Mouse (Mus musculus) midbrain, embryonic 11.5 days (tissue): ENCODE results near the gene Ncbp3. TPM values are rescaled to one million over a fixed set of nuclear protein-coding genes. Genes with fewer than 3 reads are reported as not detected.

Source experiments
- ATAC-seq: fragments of 200-750 bp; cut with Nextera tagmentation; 2 replicates; pipeline ENCODE4 v1.8.0; 2017; ENCODE audit warnings: moderate TSS enrichment, moderate library complexity; ENCODE audit not compliant: low FRiP score
- DNase-seq: peaks from one replicate; pipeline ENCODE4 v3.0.0; 2015; ENCODE audit warnings: low spot score; ENCODE audit errors: missing footprints
- H3K27ac ChIP-seq: fragments of 300-500 bp; sonication (generic); 2 replicates; pipeline ENCODE4 v1.5.1; 2014; ENCODE audit warnings: low read depth, low read length
- H3K27me3 ChIP-seq: fragments of 300-500 bp; sonication (generic); 2 replicates; pipeline ENCODE4 v1.6.1; 2014; ENCODE audit warnings: mild to moderate bottlenecking, low read length, moderate library complexity, mixed read lengths; ENCODE audit not compliant: control insufficient read depth, insufficient read depth
- H3K36me3 ChIP-seq: fragments of 300-500 bp; sonication (generic); 2 replicates; pipeline ENCODE4 v1.6.1; 2014; ENCODE audit warnings: mild to moderate bottlenecking, low read length, moderate library complexity, mixed read lengths; ENCODE audit not compliant: control insufficient read depth, insufficient read depth
- H3K4me1 ChIP-seq: fragments of 300-500 bp; sonication (generic); 2 replicates; pipeline ENCODE4 v1.6.1; 2014; ENCODE audit warnings: low read length; ENCODE audit not compliant: control insufficient read depth, insufficient read depth
- H3K4me2 ChIP-seq: fragments of 300-500 bp; sonication (generic); 2 replicates; pipeline ENCODE4 v1.6.1; 2014; ENCODE audit warnings: mild to moderate bottlenecking, moderate library complexity
- H3K4me3 ChIP-seq: fragments of 300-500 bp; sonication (generic); 2 replicates; pipeline ENCODE4 v1.5.1; 2014; ENCODE audit warnings: low read depth, low read length
- H3K9ac ChIP-seq: fragments of 300-500 bp; sonication (generic); 2 replicates; pipeline ENCODE4 v1.6.1; 2014; ENCODE audit warnings: low read length
- H3K9me3 ChIP-seq: fragments of 300-500 bp; sonication (generic); 2 replicates; pipeline ENCODE4 v1.6.1; 2016; ENCODE audit warnings: low read length; ENCODE audit not compliant: control insufficient read depth
- WGBS: fragments of 180-500 bp; shearing (Covaris S2); extraction: QIAGEN DNeasy Blood & Tissue Kit; methylation state at CpG from one replicate; pipeline ENCODE4 v1.1.7; 2014; 5-methylcytosine and 5-hydroxymethylcytosine counted together
- polyA plus RNA-seq: library from polyadenylated mRNA; unstranded; fragments of >200 nt; fragmentation: Nextera tagmentation; extraction: Ambion mirVana; gene quantifications from 2 replicates; pipeline ENCODE4 v1.2.1, GENCODE M21; 2014

The Ncbp3 gene
- polyA plus RNA-seq, 1 experiment from 2014 or later: 11.0 TPM

DNA sequence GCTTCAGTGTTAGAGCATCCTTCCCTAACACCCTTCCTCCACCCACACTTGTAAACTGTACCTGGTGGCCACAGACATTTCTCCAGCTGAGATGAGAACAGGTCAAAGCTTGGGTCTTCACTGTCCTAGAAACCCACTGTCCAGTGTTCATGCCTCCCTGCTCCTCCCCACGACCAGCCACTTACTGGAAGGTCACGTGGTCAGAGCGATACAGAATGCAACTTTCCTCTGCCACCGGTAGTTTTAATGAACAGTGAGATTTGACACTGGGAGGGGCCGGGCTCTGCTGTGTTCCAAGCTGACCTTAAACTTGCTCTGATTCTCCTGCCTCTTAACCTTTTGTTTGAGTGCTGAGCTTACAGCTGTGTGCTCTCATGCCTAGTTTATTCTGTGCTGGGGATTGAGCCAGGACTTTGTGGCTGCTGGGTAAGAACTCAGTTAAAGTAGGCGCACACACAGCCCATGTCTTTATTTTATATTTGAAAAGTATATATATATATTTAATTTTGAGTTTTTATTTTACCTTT is 3.3 kb upstream of the Ncbp3 start:
- H3K9ac ChIP-seq: no peak overlapping the region
- H3K4me1 ChIP-seq: peaks cover 7% of the 10 kb centered on the region; the same call in 1 of the 2 replicates
- no peaks in the 10 kb centered on the region for H3K27me3 ChIP-seq
- H3K36me3 ChIP-seq: no peaks in the 10 kb centered on the region
- 67% methylated on average over 6 of the region's 6 CpGs for WGBS
- H3K4me3 ChIP-seq: no peak overlapping the region
- H3K4me2 ChIP-seq: no peak overlapping the region
- no peak overlapping the region for H3K27ac ChIP-seq
- ATAC-seq (no peak), DNase-seq (peak; percentile 2)
- H3K9me3 ChIP-seq: no peaks in the 10 kb centered on the region

GRCm38 (mm10) chr11:73044789-73045188 is 2.8 kb upstream of the Ncbp3 start:
- Histone ChIP-seq H3K27me3 (no peaks in the 10 kb centered on the region), H3K9ac (no peak overlapping the region), H3K9me3 (no peaks in the 10 kb centered on the region), H3K27ac (no peak overlapping the region), H3K36me3 (no peaks in the 10 kb centered on the region), H3K4me2 (no peak overlapping the region), H3K4me3 (no peak overlapping the region), H3K4me1 (peaks cover 7% of the 10 kb centered on the region; the same call in 1 of the 2 replicates)
- whole genome bisulfite sequencing: 79% methylated on average over 4 of the region's 4 CpGs
- DNase-seq: peak; percentile 10
- no peak for ATAC-seq

- DNase-seq (peak; percentile 94), ATAC-seq (peak; percentile 82)
- Histone ChIP-seq H3K27me3 (no peaks in the 10 kb centered on the region), H3K27ac (peak overlapping the region; percentile 66; the same call in 1 of the 2 replicates), H3K9ac (peak overlapping the region; percentile 75), H3K4me3 (peak overlapping the region; percentile 71), H3K9me3 (no peaks in the 10 kb centered on the region), H3K36me3 (peaks cover 4% of the 10 kb centered on the region; the same call in 1 of the 2 replicates), H3K4me1 (peaks cover 7% of the 10 kb centered on the region; the same call in 1 of the 2 replicates), H3K4me2 (peak overlapping the region; percentile 68)
- WGBS: 2% methylated on average over 55 of the region's 55 CpGs
Observed at GRCm38 (mm10) chr11:73048030-73048876, 670 bp downstream of the Ncbp3 start.

DNA sequence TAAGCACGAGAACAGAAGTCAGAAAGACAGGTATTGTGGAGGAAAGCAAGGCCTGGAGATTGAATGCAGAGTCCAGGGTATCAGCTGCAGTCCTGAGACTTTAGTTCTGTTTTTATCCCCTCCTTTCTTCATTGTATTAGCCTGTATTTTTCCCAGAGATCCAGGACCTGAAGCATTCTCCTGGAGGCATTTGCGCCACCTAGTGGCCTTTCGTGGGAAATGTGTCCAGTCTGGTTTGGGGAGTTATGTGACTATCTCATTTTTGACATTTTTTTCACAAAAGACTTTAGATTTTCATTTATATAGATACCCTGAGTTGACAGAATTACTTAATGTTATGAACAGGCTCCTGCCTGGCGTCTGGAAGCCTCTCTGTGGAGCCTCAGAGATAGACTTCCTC is 1.8 kb downstream of the Ncbp3 start:
- Histone ChIP-seq H3K9me3 (no peaks in the 10 kb centered on the region), H3K27me3 (no peaks in the 10 kb centered on the region), H3K36me3 (peaks cover 7% of the 10 kb centered on the region; the same call in 1 of the 2 replicates), H3K4me1 (peaks cover 7% of the 10 kb centered on the region; the same call in 1 of the 2 replicates), H3K27ac (no peak overlapping the region), H3K4me3 (peak overlapping the region; percentile 71), H3K4me2 (peak overlapping the region; percentile 68), H3K9ac (peak overlapping the region; percentile 75; the same call in 1 of the 2 replicates)
- 3% methylated on average over 4 of the region's 4 CpGs for WGBS
- DNase-seq: peak; percentile 98
- ATAC-seq: no peak

GRCm38 (mm10) chr11:73052795-73053194 is 5.2 kb downstream of the Ncbp3 start:
- no peaks in the 10 kb centered on the region for H3K27me3 ChIP-seq
- no peak for ATAC-seq
- H3K9ac ChIP-seq: no peak overlapping the region
- no peak overlapping the region for H3K4me2 ChIP-seq
- WGBS: 85% methylated on average over 1 of the region's 1 CpGs
- H3K27ac ChIP-seq: no peak overlapping the region
- H3K4me1 ChIP-seq: peaks cover 7% of the 10 kb centered on the region; the same call in 1 of the 2 replicates
- H3K36me3 ChIP-seq: peaks cover 7% of the 10 kb centered on the region; the same call in 1 of the 2 replicates
- H3K9me3 ChIP-seq: no peaks in the 10 kb centered on the region
- peak; percentile 17 for DNase-seq
- H3K4me3 ChIP-seq: no peak overlapping the region

DNA sequence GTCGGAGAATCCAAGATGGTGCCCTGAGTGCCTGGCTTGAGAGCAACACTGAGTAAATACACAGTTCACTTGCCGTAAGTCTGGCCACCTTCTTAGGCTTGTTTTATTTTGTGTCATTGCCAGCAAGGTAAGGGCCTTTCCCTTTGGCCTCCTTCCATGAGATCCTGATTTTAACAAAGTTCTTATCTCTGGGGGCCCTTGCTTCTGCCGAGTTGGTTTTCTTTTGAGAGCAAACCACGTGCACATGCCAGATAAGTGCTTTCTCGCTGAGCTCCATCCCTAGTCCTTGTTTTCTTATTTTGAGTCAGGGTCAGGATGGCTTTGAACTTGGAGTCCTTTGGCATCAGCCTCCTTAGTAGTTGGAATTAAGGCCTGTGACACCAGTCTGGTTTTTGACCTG is 10.1 kb downstream of the Ncbp3 start:
- no peak for ATAC-seq
- H3K27ac ChIP-seq: no peak overlapping the region
- peak; percentile 72 for DNase-seq
- 0 out of 2 replicates have a peak, but pooled peaks cover 3% of the 10 kb centered on the region for H3K36me3 ChIP-seq
- no peak overlapping the region for H3K4me2 ChIP-seq
- H3K4me3 ChIP-seq: no peak overlapping the region
- no peaks in the 10 kb centered on the region for H3K4me1 ChIP-seq
- H3K27me3 ChIP-seq: no peaks in the 10 kb centered on the region
- WGBS: 91% methylated on average over 5 of the region's 5 CpGs
- H3K9me3 ChIP-seq: no peaks in the 10 kb centered on the region
- no peak overlapping the region for H3K9ac ChIP-seq

- no peak overlapping the region for H3K27ac ChIP-seq
- no peak overlapping the region for H3K4me3 ChIP-seq
- ATAC-seq: no peak
- no peaks in the 10 kb centered on the region for H3K36me3 ChIP-seq
- WGBS: 94% methylated on average over 3 of the region's 3 CpGs
- no peaks in the 10 kb centered on the region for H3K4me1 ChIP-seq
- no peak overlapping the region for H3K9ac ChIP-seq
- H3K9me3 ChIP-seq: no peaks in the 10 kb centered on the region
- no peaks in the 10 kb centered on the region for H3K27me3 ChIP-seq
- DNase-seq: no peak
- H3K4me2 ChIP-seq: no peak overlapping the region
Observed at GRCm38 (mm10) chr11:73059630-73060029, 12.0 kb downstream of the Ncbp3 start.

DNA sequence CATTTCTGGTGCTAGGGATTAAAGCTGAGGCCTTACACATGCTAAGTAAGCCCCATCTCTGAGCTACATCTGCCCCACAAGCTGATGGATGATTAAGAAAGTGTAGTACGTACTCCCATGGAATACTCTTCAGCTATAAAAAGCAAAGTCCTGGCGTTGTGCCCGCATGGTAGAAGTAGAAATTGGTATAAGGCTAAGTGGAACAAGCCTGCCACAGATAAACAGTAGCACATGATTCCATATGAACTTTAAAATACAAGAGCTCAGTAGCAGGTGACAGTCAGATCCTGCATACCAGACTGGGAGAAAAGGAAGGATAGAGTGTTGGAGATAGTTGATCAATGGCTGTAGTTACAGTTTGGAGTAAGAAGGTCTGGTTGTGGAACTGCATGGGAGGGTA is 13.8 kb downstream of the Ncbp3 start:
- H3K4me2 ChIP-seq: no peak overlapping the region
- 95% methylated on average over 3 of the region's 3 CpGs for WGBS

DNA sequence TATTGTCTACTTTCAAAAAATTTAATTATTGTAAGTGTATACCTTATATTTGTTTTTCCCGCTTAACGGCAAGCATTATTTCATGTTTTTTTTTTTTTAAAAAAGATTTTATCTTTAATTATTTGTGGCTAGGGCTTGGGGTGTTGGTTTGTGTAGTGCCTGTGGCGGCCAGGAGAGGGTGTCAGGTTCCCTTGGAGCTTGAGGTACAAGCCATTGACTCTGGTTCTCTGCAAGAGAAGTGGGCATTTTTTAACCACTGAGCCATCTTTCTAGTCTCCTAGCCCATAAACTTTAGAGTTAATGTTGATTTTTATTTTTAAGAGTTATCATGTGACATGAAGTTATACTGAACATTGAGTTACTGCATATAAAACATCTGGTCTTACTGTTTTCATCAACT is 24.3 kb downstream of the Ncbp3 start:
- WGBS: 84% methylated on average over 3 of the region's 3 CpGs
- Histone ChIP-seq H3K4me2 (no peak overlapping the region), H3K27me3 (no peaks in the 10 kb centered on the region), H3K9me3 (no peaks in the 10 kb centered on the region), H3K4me3 (no peak overlapping the region), H3K27ac (no peak overlapping the region), H3K36me3 (peaks cover 13% of the 10 kb centered on the region), H3K9ac (no peak overlapping the region), H3K4me1 (no peaks in the 10 kb centered on the region)
- ATAC-seq: no peak
- peak; percentile 85 for DNase-seq

More for the DNA sequence above, 13.8 kb downstream of the Ncbp3 start:
- Histone ChIP-seq H3K36me3 (no peaks in the 10 kb centered on the region), H3K9me3 (no peaks in the 10 kb centered on the region), H3K4me3 (no peak overlapping the region), H3K27ac (no peak overlapping the region), H3K27me3 (no peaks in the 10 kb centered on the region), H3K4me1 (no peaks in the 10 kb centered on the region), H3K9ac (no peak overlapping the region)
- ATAC-seq (no peak), DNase-seq (no peak)
